Mouse (Mus musculus): ENCODE measurements around the gene Erp27. TPM values are rescaled to one million over a fixed set of nuclear protein-coding genes. Genes with fewer than 3 reads are reported as not detected.
A peak's percentile ranks its signal among the peaks of the same experiment; 100 is the strongest.

The Erp27 gene
- polyA plus RNA-seq, 1 experiment from 2014 or later, result 1.7 TPM

DNA sequence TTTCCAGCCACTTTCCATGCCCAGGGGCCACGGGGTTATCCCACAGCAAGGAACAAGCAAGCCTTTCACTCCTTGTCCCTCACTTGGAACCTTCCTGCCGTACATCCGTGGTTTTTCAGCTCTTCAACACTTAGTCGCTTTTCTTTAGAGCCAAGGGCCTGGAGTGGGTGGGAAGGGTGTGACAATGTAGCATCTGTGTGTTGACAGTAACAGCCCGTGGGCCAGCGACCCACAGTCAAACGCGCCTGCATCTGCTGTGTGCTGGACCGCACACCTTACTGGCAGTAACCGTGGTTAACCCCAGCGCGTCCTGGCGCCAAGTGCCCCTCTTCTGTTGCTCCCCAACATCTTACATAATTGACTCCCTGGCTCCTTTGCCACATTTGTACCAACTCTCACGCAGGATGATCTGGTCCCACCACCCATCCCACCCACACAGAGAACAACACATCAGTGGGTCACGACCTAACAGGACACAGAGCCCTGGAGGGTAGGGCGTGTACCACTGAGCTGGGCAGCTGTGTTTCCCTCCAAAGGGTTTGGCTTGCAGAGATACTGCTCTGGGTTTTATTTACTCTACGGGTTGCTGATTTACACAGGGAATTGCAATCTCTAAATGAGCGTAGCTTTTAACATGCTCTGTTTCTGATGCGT is 15.6 kb downstream of the Erp27 start:
- 67% methylated on average over 19 of the region's 19 CpGs for WGBS
- ATAC-seq (ENCODE audit: insufficient number of reproducible peaks, insufficient read depth, low FRiP score, low read depth), result no peak
- H3K4me3 ChIP-seq (ENCODE audit: control insufficient read depth in 1 of 2, insufficient read depth in 1 of 2, low read depth in 1 of 2, low read length in 2 of 2), result no peak overlapping the region
- no peak overlapping the region for H3K9ac ChIP-seq (ENCODE audit: low read length)
- H3K9me3 ChIP-seq (ENCODE audit: control insufficient read depth, low read length), result no peaks in the 10 kb centered on the region
- H3K27ac ChIP-seq (replicated peaks in 1 of 2; ENCODE audit: control insufficient read depth in 1 of 2, insufficient read depth in 1 of 2, low read depth in 2 of 2, low read length in 2 of 2), result no peak overlapping the region
- H3K4me1 ChIP-seq (ENCODE audit: control insufficient read depth in 2 of 2, insufficient read depth in 2 of 2, low read length in 2 of 2), result peaks cover 15 to 16% of the 10 kb centered on the region in 2 experiments
- no peak overlapping the region for H3K4me2 ChIP-seq (ENCODE audit: low read length)
- no peaks in the 10 kb centered on the region for H3K27me3 ChIP-seq (ENCODE audit: control insufficient read depth, insufficient read depth, low read length)
- no peaks in the 10 kb centered on the region for H3K36me3 ChIP-seq (ENCODE audit: control insufficient read depth, insufficient read depth, low read length)

DNA sequence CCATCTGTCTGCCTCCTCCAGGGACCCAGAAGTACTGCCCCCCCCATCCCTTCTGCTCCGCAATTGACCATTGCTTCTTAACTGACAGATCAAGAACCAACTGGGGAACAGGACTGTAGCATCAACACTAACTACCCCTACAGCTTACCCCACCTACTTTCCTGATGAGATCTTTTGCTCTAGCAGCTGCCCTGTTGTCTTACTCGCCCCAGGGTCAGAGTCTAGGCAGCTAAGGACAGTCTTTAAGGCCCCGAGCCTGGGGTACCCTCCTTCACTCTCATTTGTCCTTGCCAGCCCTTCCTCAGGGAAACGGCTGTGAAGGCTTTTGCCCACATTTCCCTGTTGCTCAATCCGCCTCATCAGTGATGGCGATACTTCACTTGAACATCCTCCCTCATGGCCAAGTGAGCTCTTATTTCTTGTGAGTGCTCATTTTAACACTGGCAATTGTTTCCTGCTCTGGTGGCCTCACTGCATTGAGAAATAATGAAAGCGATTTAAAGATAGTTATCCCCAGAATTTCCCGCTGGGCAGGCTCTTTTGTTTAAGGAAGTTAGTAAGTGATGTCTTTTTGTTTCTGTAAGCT is 18.0 kb downstream of the Erp27 start:
- Histone ChIP-seq H3K9ac (ENCODE audit: low read length) (no peak overlapping the region), H3K27ac (replicated peaks in 1 of 2; ENCODE audit: control insufficient read depth in 1 of 2, insufficient read depth in 1 of 2, low read depth in 2 of 2, low read length in 2 of 2) (no peak overlapping the region), H3K9me3 (ENCODE audit: control insufficient read depth, low read length) (no peaks in the 10 kb centered on the region), H3K4me3 (ENCODE audit: control insufficient read depth in 1 of 2, insufficient read depth in 1 of 2, low read depth in 1 of 2, low read length in 2 of 2) (no peak overlapping the region), H3K36me3 (ENCODE audit: control insufficient read depth, insufficient read depth, low read length) (no peaks in the 10 kb centered on the region), H3K4me2 (ENCODE audit: low read length) (no peak overlapping the region), H3K4me1 (ENCODE audit: control insufficient read depth in 2 of 2, insufficient read depth in 2 of 2, low read length in 2 of 2) (peaks cover 6 to 7% of the 10 kb centered on the region in 2 experiments; a peak in 2 of 4 replicates), H3K27me3 (ENCODE audit: control insufficient read depth, insufficient read depth, low read length) (no peaks in the 10 kb centered on the region)
- WGBS, result 70% methylated on average over 8 of the region's 8 CpGs
- no peak for ATAC-seq (ENCODE audit: insufficient number of reproducible peaks, insufficient read depth, low FRiP score, low read depth)

DNA sequence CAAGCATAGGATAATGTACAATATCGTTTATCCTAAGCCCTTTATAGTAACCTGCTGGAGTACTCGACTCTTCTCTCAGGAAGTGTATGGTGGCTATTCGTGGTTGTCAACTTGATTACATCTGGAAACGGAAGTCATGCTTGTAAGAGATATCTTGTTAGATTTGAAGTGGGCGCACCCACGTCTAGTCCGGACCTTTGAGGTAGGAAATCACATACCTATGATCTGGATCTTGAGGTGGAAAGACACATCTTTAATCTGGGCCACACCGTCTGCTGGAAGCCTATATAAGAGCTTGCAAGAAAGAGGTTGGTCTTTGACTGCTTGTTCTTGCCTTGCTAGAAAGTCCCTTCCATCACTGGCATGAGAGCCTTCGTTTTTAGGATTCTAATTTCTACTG is 19.5 kb downstream of the Erp27 start:
- WGBS, result 83% methylated on average over 9 of the region's 9 CpGs
- Histone ChIP-seq H3K4me2 (ENCODE audit: low read length) (no peak overlapping the region), H3K9ac (ENCODE audit: low read length) (no peak overlapping the region), H3K4me3 (ENCODE audit: control insufficient read depth in 1 of 2, insufficient read depth in 1 of 2, low read depth in 1 of 2, low read length in 2 of 2) (no peak overlapping the region), H3K36me3 (ENCODE audit: control insufficient read depth, insufficient read depth, low read length) (no peaks in the 10 kb centered on the region), H3K27me3 (ENCODE audit: control insufficient read depth, insufficient read depth, low read length) (no peaks in the 10 kb centered on the region), H3K9me3 (ENCODE audit: control insufficient read depth, low read length) (no peaks in the 10 kb centered on the region), H3K27ac (replicated peaks in 1 of 2; ENCODE audit: control insufficient read depth in 1 of 2, insufficient read depth in 1 of 2, low read depth in 2 of 2, low read length in 2 of 2) (no peak overlapping the region), H3K4me1 (ENCODE audit: control insufficient read depth in 2 of 2, insufficient read depth in 2 of 2, low read length in 2 of 2) (peaks cover 10% of the 10 kb centered on the region in 2 experiments; a peak in 3 of 4 replicates)
- ATAC-seq (ENCODE audit: insufficient number of reproducible peaks, insufficient read depth, low FRiP score, low read depth), result no peak

DNA sequence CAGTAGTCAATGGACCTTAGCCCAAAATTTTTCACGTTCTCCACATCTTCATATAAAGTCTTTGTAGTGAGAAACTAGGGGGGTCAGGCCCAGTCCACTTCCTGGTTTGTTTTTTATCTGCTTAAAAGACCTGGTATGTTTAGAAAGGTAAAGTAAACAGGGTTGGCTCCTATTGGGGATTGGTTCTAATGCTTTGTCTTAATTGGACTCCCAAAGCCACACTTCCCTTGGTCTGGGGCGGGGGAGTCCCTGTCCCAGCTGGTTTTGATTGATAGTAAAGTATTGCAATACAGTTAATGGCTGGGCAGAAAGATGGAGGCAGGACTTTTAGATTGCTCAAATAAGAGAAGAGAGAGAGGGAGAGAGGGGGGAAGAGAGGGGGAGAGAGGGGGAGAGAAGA is 21.0 kb downstream of the Erp27 start:
- peaks cover 4 to 7% of the 10 kb centered on the region in 2 experiments for H3K4me1 ChIP-seq (ENCODE audit: control insufficient read depth in 2 of 2, insufficient read depth in 2 of 2, low read length in 2 of 2)
- H3K4me3 ChIP-seq (ENCODE audit: control insufficient read depth in 1 of 2, insufficient read depth in 1 of 2, low read depth in 1 of 2, low read length in 2 of 2), result no peak overlapping the region
- ATAC-seq (ENCODE audit: insufficient number of reproducible peaks, insufficient read depth, low FRiP score, low read depth), result no peak
- H3K4me2 ChIP-seq (ENCODE audit: low read length), result no peak overlapping the region
- H3K9ac ChIP-seq (ENCODE audit: low read length), result no peak overlapping the region
- WGBS, result 70% methylated on average over 2 of the region's 2 CpGs
- no peaks in the 10 kb centered on the region for H3K36me3 ChIP-seq (ENCODE audit: control insufficient read depth, insufficient read depth, low read length)
- H3K27ac ChIP-seq (replicated peaks in 1 of 2; ENCODE audit: control insufficient read depth in 1 of 2, insufficient read depth in 1 of 2, low read depth in 2 of 2, low read length in 2 of 2), result no peak overlapping the region
- H3K9me3 ChIP-seq (ENCODE audit: control insufficient read depth, low read length), result no peaks in the 10 kb centered on the region
- H3K27me3 ChIP-seq (ENCODE audit: control insufficient read depth, insufficient read depth, low read length), result no peaks in the 10 kb centered on the region

DNA sequence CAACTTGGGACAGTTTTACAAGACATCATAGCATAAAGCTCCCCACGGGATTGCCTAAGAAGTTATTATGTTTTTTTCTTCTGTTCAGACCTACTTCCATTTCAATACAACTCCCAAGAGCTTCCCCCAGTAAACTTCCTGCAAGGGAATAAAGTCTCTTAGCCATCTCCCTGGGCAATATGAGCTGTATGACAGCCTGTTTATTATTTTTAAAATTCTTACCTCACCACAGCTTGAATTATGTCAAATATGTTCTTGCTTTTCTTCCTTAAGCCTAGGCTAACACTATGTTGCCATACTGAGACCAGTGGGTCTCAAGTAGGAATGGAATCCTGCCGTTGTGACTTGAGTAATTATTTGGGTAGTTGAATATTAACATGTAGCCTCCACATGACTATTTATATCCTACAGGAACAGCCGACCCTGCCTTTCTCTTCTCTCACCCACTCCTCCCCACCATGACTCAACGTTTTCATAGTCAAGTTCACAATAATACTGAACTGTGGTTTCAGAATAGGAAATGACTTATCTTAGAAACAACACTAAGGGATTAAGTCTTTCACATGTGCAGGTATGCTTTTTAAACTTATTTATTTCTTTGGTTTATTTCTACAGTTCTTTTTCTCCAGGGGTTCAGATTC is 21.5 kb downstream of the Erp27 start:
- Histone ChIP-seq H3K27me3 (ENCODE audit: control insufficient read depth, insufficient read depth, low read length) (no peaks in the 10 kb centered on the region), H3K9ac (ENCODE audit: low read length) (no peak overlapping the region), H3K36me3 (ENCODE audit: control insufficient read depth, insufficient read depth, low read length) (no peaks in the 10 kb centered on the region), H3K4me1 (ENCODE audit: control insufficient read depth in 2 of 2, insufficient read depth in 2 of 2, low read length in 2 of 2) (peaks cover 4 to 7% of the 10 kb centered on the region in 2 experiments), H3K9me3 (ENCODE audit: control insufficient read depth, low read length) (no peaks in the 10 kb centered on the region), H3K4me2 (ENCODE audit: low read length) (no peak overlapping the region), H3K27ac (replicated peaks in 1 of 2; ENCODE audit: control insufficient read depth in 1 of 2, insufficient read depth in 1 of 2, low read depth in 2 of 2, low read length in 2 of 2) (no peak overlapping the region), H3K4me3 (ENCODE audit: control insufficient read depth in 1 of 2, insufficient read depth in 1 of 2, low read depth in 1 of 2, low read length in 2 of 2) (no peak overlapping the region)
- WGBS, result 44% methylated on average over 4 of the region's 4 CpGs
- no peak for ATAC-seq (ENCODE audit: insufficient number of reproducible peaks, insufficient read depth, low FRiP score, low read depth)

DNA sequence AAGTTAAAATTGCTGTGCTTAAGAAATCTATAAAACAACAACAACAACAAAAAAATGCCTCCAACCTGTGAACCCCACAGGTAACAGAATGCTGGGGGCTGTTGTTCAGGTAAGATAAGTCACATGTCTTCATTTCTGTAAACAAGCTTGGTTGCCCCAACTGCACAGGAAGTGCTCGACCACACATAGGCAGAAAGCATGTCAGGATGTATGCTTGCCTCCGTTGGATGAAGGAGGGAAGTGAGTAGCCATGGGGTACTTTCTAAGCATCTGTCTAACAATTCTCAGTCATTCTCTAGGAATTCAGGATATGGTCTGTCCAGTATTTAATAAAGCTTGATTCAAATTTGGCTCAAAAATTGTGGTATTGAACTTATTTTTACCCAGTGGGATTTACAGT is 23.0 kb downstream of the Erp27 start:
- 69% methylated on average over 2 of the region's 2 CpGs for WGBS
- Histone ChIP-seq H3K4me3 (ENCODE audit: control insufficient read depth in 1 of 2, insufficient read depth in 1 of 2, low read depth in 1 of 2, low read length in 2 of 2) (no peak overlapping the region), H3K9me3 (ENCODE audit: control insufficient read depth, low read length) (no peaks in the 10 kb centered on the region), H3K36me3 (ENCODE audit: control insufficient read depth, insufficient read depth, low read length) (no peaks in the 10 kb centered on the region), H3K9ac (ENCODE audit: low read length) (no peak overlapping the region), H3K4me2 (ENCODE audit: low read length) (no peak overlapping the region), H3K4me1 (ENCODE audit: control insufficient read depth in 2 of 2, insufficient read depth in 2 of 2, low read length in 2 of 2) (peaks cover 8% of the 10 kb centered on the region in 2 experiments), H3K27ac (replicated peaks in 1 of 2; ENCODE audit: control insufficient read depth in 1 of 2, insufficient read depth in 1 of 2, low read depth in 2 of 2, low read length in 2 of 2) (peak overlapping the region in 1 of 2 experiments; percentile 46; a peak in 1 of 4 replicates), H3K27me3 (ENCODE audit: control insufficient read depth, insufficient read depth, low read length) (no peaks in the 10 kb centered on the region)
- ATAC-seq (ENCODE audit: insufficient number of reproducible peaks, insufficient read depth, low FRiP score, low read depth), result no peak

DNA sequence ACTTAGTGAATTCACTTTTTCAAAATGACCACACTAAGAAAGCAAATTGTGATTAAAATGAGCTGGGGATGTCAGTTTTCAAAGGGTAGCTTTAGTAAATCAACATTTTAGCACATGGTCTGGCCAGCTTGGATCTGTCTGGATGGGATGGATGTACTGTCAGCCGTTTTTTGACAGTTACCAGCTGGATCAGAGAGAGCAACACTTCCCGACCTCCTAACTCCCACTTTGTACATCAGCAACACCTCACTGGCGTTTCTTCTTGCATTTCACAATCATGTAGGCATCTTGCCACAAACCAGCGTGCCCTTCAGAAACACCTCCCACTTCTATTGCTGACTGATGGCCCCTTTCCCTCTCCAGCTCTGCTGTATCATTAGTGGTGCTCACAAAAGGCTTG is 23.8 kb downstream of the Erp27 start:
- Histone ChIP-seq H3K36me3 (ENCODE audit: control insufficient read depth, insufficient read depth, low read length) (no peaks in the 10 kb centered on the region), H3K4me1 (ENCODE audit: control insufficient read depth in 2 of 2, insufficient read depth in 2 of 2, low read length in 2 of 2) (peaks cover 7 to 8% of the 10 kb centered on the region in 2 experiments), H3K9ac (ENCODE audit: low read length) (no peak overlapping the region), H3K4me3 (ENCODE audit: control insufficient read depth in 1 of 2, insufficient read depth in 1 of 2, low read depth in 1 of 2, low read length in 2 of 2) (no peak overlapping the region), H3K27ac (replicated peaks in 1 of 2; ENCODE audit: control insufficient read depth in 1 of 2, insufficient read depth in 1 of 2, low read depth in 2 of 2, low read length in 2 of 2) (peak overlapping the region; percentile 3 to 46; a peak in 2 of 4 replicates), H3K4me2 (ENCODE audit: low read length) (no peak overlapping the region), H3K27me3 (ENCODE audit: control insufficient read depth, insufficient read depth, low read length) (no peaks in the 10 kb centered on the region), H3K9me3 (ENCODE audit: control insufficient read depth, low read length) (no peaks in the 10 kb centered on the region)
- peak; percentile 61; the same call in 1 of the 2 replicates for ATAC-seq (ENCODE audit: insufficient number of reproducible peaks, insufficient read depth, low FRiP score, low read depth)
- WGBS, result 11% methylated on average over 4 of the region's 4 CpGs

Measured in heart, embryonic 14.5 days (tissue).